Mouse (Mus musculus) small intestine, adult 2 months (tissue): ENCODE results near the gene Prps1.

Experiments used
- CTCF ChIP-seq: fragments of 200-500 bp; IDR thresholded peaks from 2 replicates; pipeline ENCODE4 v1.5.1; 2012; ENCODE audit warnings: low read depth, mild to moderate bottlenecking, control low read depth, inconsistent platforms, low read length, moderate library complexity, mixed read lengths; ENCODE audit not compliant: insufficient replicate concordance, insufficient read length; ENCODE audit errors: extremely low read depth
- POLR2A ChIP-seq: fragments of 200-500 bp; IDR thresholded peaks from 2 replicates; pipeline ENCODE4 v1.6.1; 2012; ENCODE audit warnings: low read depth, mild to moderate bottlenecking, control low read depth, inconsistent platforms, low read length, moderate library complexity

DNA sequence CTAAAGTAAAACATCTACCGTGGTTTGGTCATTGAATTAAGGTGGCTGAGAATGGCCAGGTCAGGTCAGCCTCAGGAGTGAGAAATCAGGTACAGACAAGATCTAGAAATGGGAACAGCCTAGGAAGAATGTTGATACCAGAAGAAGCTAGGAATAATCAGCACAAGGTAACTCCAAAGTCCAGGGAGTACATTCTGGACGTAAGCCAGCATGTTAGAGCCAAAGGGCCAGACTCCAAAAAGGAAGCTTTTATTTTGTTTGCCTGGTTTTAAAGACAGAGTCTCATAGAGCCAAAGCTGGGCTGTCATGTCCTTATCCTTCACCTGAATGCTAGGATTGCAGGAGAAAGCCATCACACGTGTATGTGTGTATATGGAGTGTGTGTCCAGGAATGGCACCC, 6.3 kb upstream of the Prps1 start:
- TF ChIP-seq POLR2A (no peak), CTCF (no peak)
